Mouse (Mus musculus): Measurements from ENCODE around the gene Ptprk.

Gene Ptprk

DNA sequence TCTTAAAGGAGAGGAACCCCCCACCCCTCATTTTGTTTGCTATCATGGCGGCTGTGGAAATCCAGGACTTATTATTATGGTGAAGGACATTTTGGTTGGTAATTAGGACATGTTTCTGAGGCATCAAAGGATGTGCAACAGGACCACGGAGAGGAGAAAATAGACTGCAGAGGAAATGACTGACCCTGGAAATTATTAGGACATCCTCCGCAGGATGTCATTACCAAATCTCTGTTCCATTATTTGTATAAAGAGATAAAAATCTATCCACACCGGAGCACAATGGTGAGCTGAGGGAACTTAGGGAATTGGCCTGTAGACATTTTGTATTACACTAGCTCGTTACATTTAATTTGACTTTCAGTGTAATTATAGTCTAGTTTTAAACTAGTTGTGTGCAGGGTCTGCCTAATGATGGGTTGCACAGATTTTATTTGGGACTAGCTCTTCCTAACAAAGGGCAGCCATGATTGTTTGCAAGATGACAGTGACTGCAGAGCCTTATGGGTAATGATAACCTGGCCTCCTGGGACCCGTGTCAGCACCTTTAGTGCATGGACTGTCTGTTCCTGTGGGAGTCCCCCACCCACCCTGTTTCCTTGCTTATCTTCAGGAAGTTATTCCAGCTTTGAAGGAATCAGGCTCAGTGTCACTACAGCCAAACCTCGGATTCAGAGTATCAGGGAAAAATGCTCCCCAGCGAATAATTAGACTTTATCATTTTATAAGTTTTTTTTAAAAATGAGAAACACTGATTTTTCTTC is 38.4 kb downstream of the Ptprk start:
- DNase-seq (ENCODE audit: low read depth), result no peak

DNA sequence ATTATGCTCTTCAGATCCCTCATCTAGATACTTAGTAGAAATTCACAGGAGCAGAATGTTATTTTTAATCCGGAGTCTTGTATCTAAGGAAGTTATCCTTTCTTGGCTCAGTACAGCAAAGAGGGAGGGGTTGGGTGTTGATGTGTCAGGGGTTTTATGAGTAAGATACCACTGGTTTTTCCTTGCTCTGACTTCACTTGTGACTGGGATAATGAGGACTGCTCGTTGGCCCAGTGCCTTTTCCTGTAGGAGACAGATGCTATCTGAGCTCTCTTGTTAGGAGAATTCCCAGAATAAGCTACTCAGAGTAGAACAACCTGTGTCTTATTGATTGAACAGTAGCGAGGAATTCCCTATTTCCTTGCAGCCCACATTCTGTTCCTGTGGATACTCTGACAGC is 39.3 kb downstream of the Ptprk start:
- no peak for DNase-seq (ENCODE audit: low read depth)

- DNase-seq (ENCODE audit: low read depth), result no peak
Measured at GRCm38 (mm10) chr10:28116982-28117381, 42.4 kb downstream of the Ptprk start.

- no peak for DNase-seq (ENCODE audit: low read depth)
Measured at GRCm38 (mm10) chr10:28118783-28119365, 44.3 kb downstream of the Ptprk start.

- no peak for DNase-seq (ENCODE audit: low read depth)
Measured at GRCm38 (mm10) chr10:28123881-28124280, 49.3 kb downstream of the Ptprk start.

GRCm38 (mm10) chr10:28128011-28128410 is 53.4 kb downstream of the Ptprk start:
- DNase-seq (ENCODE audit: low read depth), result no peak

GRCm38 (mm10) chr10:28128450-28128849 is 53.8 kb downstream of the Ptprk start:
- no peak for DNase-seq (ENCODE audit: low read depth)

DNA sequence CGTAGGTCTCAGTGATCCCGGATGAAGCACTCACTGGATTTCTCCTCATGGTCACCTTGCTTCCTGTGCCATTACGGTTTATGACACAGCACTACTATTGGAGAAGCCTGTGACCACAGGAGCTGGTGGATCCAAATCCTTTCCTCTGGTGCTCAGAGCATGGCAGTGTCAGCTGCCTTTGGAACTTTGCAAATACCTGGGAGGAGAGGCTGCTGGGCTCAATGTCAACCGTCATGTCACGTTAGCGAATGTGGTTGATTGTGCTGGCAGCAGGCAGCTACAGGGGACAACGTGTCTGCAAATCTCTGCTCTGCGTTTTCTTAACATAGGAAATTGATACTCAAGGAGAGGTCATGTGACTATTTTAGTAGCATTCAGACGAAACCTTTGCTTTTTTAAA is 55.8 kb downstream of the Ptprk start:
- no peak for DNase-seq (ENCODE audit: low read depth)

- DNase-seq (ENCODE audit: low read depth), result no peak
Measured at GRCm38 (mm10) chr10:28133770-28134169, 59.1 kb downstream of the Ptprk start.

DNA sequence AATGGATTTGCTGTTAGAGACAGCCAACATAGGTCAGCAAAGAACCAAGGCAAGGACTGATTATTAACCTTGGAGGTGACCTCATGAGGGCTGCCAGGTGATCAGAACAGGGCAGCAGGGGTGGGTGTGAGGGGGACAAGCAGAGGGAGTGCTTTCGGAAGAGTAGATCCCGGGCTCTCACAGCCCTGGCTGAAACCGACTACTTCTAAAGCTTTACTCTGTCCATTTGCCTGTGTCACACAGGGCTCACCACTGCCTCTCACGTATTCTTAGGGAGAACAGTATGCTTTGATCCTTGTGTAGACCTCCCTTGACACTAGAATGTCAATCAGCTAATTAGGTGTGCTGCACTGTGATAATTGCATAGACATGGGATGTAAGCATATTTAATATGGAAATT is 63.8 kb downstream of the Ptprk start:
- DNase-seq (ENCODE audit: low read depth), result no peak

- no peak for DNase-seq (ENCODE audit: low read depth)
Measured at GRCm38 (mm10) chr10:28144459-28144858, 69.8 kb downstream of the Ptprk start.

DNA sequence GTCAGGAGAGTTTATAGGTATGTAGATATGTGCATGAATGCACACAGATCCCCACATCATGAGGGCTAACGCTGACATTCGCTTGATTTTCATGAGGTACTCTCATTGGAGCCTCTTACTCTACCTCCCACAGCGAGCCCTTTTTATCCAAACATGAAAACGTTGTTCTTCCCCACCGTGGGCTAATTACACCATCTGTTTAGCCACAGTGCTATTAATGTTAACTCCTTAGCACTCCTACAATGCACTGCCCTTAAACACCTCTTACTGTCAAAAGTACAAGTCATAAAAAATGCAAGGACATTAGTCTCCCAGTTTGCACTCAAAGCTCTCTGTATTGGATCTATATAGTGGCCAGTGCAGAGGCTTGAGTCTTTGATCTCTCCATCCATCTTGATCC is 70.7 kb downstream of the Ptprk start:
- no peak for DNase-seq (ENCODE audit: low read depth)

DNA sequence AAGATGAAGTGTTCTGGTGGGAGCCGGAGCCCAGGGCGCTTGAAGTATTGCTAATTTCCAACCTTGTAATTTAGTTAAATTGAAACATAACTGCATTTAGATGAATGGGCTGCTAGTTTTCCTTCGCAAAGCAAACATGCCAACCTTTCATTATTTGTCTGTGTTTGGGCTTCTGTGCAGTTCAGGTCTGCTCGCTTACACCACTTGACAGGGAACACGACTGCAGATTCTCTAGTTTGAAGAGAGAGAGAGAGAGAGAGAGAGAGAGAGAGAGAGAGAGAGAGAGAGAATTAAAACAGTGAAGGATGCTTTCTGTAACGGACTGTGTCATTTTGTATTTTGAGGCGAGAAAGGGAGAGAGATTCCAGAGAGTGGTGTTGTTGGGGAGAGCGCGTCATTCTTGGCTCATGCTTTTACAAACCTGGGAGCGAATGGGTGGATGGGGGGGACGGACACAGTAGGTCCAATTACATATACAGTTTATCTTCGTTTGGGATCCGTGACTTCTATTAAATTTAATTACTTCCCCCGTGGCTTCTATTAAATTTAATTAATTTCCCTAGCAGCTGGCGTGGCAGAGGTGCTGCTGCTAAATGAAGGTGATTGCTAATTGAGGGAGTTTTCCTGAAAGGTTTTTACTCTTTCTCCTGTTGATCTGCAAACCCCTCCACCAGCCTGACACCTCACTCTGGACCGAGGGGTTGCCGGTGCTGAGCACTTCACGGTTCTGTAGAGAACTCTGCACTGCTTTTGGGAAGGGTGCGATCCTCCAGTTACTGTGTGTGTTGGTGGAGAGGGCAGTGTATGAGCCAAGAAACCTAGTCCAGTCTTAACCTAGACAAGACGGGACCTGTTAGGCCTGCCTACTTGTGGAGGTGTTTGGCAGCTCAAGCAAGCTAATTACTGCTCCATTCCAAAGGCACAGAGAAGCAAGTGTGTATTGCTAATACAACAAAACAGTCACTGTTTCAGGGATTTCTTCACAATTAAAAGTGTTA is 81.4 kb downstream of the Ptprk start:
- no peak for DNase-seq (ENCODE audit: low read depth)

- no peak for DNase-seq (ENCODE audit: low read depth)
Measured at GRCm38 (mm10) chr10:28159716-28160115, 85.1 kb downstream of the Ptprk start.

GRCm38 (mm10) chr10:28161306-28161705 is 86.7 kb downstream of the Ptprk start:
- no peak for DNase-seq (ENCODE audit: low read depth)

DNA sequence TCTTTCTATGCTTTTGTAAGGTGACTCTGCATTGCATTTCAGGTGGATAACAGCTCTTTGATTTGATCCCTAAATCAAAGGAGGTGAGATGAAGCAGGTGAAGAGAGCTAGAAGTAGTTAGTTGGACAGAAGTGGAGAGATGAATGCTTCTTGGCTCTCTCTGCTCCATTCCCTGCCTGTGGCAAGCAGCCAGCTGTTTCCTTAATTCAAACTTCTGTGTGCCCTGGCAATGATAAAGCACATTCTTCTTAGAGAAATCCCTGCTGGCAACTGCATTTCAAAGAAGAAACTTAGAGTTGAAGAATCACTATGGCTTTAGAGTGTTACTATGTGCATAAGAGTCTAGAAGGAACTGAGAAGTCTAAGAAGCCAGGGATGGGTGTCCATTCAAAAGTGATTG is 89.6 kb downstream of the Ptprk start:
- no peak for DNase-seq (ENCODE audit: low read depth)

GRCm38 (mm10) chr10:28164746-28165145 is 90.1 kb downstream of the Ptprk start:
- DNase-seq (ENCODE audit: low read depth), result no peak

DNA sequence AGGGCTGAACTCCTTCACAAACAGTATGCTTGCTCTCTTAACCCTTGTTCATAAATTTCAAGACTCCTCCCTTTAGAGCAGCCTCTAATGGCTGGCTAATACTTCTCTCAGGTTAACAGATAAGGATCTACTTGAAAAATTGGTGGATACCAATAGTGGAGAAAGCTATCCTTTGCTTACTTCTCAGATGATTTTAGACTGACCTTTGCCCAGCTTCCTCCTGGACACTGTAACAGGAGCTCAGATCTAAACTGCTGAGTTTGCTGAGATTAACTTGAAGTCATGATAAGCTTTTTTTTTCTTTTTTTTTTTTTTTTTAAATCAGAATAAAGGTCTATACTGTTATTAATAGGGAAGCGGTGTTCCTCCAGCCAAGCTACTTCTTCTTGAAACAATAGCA is 92.0 kb downstream of the Ptprk start:
- DNase-seq (ENCODE audit: low read depth), result no peak

DNA sequence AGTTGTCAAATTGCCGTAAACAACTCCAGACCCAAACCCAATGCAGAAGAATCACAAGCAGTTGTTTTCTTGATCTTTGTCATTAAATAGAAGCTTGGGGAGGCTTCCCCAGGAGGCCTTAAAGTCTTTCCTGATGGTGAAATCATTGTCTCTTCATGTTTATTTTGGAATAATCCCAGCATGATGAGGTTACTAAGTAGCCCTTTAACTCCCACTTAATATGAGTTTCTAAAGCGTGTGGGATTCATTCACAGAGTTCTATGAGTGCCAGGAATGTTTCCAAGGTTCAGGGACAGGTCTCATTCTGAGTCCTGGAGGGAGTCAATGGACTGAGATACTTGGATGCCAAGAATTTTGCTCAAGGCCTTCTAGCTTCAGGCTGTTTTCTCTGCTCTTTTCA is 92.5 kb downstream of the Ptprk start:
- DNase-seq (ENCODE audit: low read depth), result no peak

DNA sequence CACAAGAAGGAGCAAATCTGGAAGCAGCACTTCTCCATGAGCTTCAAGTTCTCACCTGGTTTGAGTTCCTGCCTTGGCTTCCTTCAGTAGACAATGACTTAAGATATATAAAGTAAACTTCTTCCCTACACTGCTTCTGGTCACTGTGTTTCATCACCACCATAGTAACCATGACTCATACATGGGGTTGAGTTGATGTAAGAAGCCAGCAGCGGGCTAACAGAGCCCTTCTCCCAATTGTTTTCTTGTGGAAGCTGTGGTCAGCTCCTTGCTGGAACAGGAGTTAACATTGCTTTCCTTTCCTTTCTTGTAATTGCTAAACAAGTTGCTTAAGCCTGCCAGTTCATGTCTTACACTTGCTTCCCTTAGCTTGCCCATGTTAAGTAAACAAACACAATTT is 96.6 kb downstream of the Ptprk start:
- DNase-seq (ENCODE audit: low read depth), result no peak

- DNase-seq (ENCODE audit: low read depth), result no peak
Measured at GRCm38 (mm10) chr10:28178876-28179275, 104.3 kb downstream of the Ptprk start.

GRCm38 (mm10) chr10:28182081-28182480 is 107.5 kb downstream of the Ptprk start:
- no peak for DNase-seq (ENCODE audit: low read depth)

- DNase-seq (ENCODE audit: low read depth), result no peak
Measured at GRCm38 (mm10) chr10:28184675-28185074, 110.1 kb downstream of the Ptprk start.
